Mouse (Mus musculus) heart, adult 2 months (tissue): ENCODE measurements around the gene Usp8.

ENCODE experiments used
- CTCF ChIP-seq: fragments of 200-600 bp; IDR thresholded peaks from 2 replicates; pipeline ENCODE4 v1.8.1; 2022; ENCODE audit warnings: antibody characterized with exemption, mild to moderate bottlenecking, moderate library complexity
- EP300 ChIP-seq: fragments of 200-500 bp; IDR thresholded peaks from 2 replicates; pipeline ENCODE4 v1.6.1; 2011; ENCODE audit warnings: low read depth, low read length, control low read depth; ENCODE audit not compliant: insufficient read depth
- POLR2A ChIP-seq: fragments of 200-500 bp; IDR thresholded peaks from 2 replicates; pipeline ENCODE4 v1.6.1; 2011; ENCODE audit warnings: mild to moderate bottlenecking, low read depth, low read length, control low read depth; ENCODE audit not compliant: insufficient read depth

GRCm38 (mm10) chr2:126674441-126675168 is 32.5 kb upstream of the Usp8 start:
- TF ChIP-seq CTCF (no peak), POLR2A (no peak), EP300 (no peak)
